Comparison of ENCODE assay signal across 8 mouse cellular contexts in genomic region chr9:55151096-55151495, GRCm38 (mm10). TPM values are rescaled to one million over a fixed set of nuclear protein-coding genes. Genes with fewer than 3 reads are reported as not detected.
DNase-seq lines count a peak whose midpoint lies in the region; ATAC-seq lines count a peak whose summit lies in the region.

No protein-coding gene starts in this region.

- peaks cover 23% of the 10 kb centered on the region for H3K4me1 ChIP-seq in hindbrain, embryonic 15.5 days (replicated peaks)
- peaks cover 18% of the 10 kb centered on the region for H3K4me1 ChIP-seq in midbrain, embryonic 14.5 days (ENCODE audit: control insufficient read depth, insufficient read depth, low read length)

- no peaks in the 10 kb centered on the region for H3K27me3 ChIP-seq in hindbrain, embryonic 15.5 days
- H3K27me3 ChIP-seq in midbrain, embryonic 14.5 days (ENCODE audit: control insufficient read depth, insufficient read depth, low read length), result no peaks in the 10 kb centered on the region

- peak overlapping the region; percentile 95 for H3K4me2 ChIP-seq in hindbrain, embryonic 15.5 days
- peak overlapping the region; percentile 82 for H3K4me2 ChIP-seq in midbrain, embryonic 14.5 days (ENCODE audit: low read length)

- H3K9ac ChIP-seq in hindbrain, embryonic 15.5 days, result no peak overlapping the region
- H3K9ac ChIP-seq in midbrain, embryonic 14.5 days (replicated peaks; ENCODE audit: low read length), result no peak overlapping the region

- H3K4me3 ChIP-seq in hindbrain, embryonic 15.5 days, result peak overlapping the region; percentile 74; the same call in 1 of the 2 replicates
- peak overlapping the region; percentile 89 for H3K4me3 ChIP-seq in midbrain, embryonic 14.5 days (replicated peaks; ENCODE audit: low read depth, low read length)

- no peak overlapping the region for H3K27ac ChIP-seq in hindbrain, embryonic 15.5 days (replicated peaks)
- H3K27ac ChIP-seq in midbrain, embryonic 14.5 days (replicated peaks; ENCODE audit: low read depth, low read length), result no peak overlapping the region

- H3K9me3 ChIP-seq in hindbrain, embryonic 15.5 days, result no peaks in the 10 kb centered on the region
- H3K9me3 ChIP-seq in midbrain, embryonic 14.5 days (ENCODE audit: control insufficient read depth, low read length), result no peaks in the 10 kb centered on the region

- ATAC-seq in hindbrain, embryonic 15.5 days (ENCODE audit: low FRiP score, low read depth), result no peak
- ATAC-seq in midbrain, embryonic 14.5 days (ENCODE audit: low FRiP score, low TSS enrichment), result no peak

- H3K36me3 ChIP-seq in hindbrain, embryonic 15.5 days, result no peaks in the 10 kb centered on the region
- no peaks in the 10 kb centered on the region for H3K36me3 ChIP-seq in midbrain, embryonic 14.5 days (ENCODE audit: control insufficient read depth, insufficient read depth, low read length)

- DNase-seq in cerebellum, postnatal 4 days (ENCODE audit: low spot score in 2 of 2), result peak; percentile 8 to 40
- DNase-seq in cerebellum, adult 8-10 months, result no peak
- peak; percentile 16 for DNase-seq in lung, postnatal 10 days
- no peak for DNase-seq in lung, adult 18-20 months
- no peak for DNase-seq in midbrain, embryonic 14.5 days
- no peak for DNase-seq in frontal cortex, postnatal 25 days (ENCODE audit: low spot score in 2 of 2)
- DNase-seq in left cerebral cortex, adult 9 months (ENCODE audit: low spot score in 2 of 2), result no peak

RNA-seq across cellular contexts. Expression of gene Ube2q2, which starts 2.4 kb away (rescaled TPM):
- 40.0 and 41.3 TPM in 2 replicates for polyA plus RNA-seq in hindbrain, embryonic 15.5 days (2015; fragmentation: Nextera tagmentation; extraction: Ambion mirVana)
- 45.8 and 47.1 TPM in 2 replicates for polyA plus RNA-seq in midbrain, embryonic 14.5 days (2014; fragmentation: Nextera tagmentation; extraction: Ambion mirVana)

RNA-seq across cellular contexts. Expression of gene Fbxo22, which starts 57.6 kb away (rescaled TPM):
- 77.5 and 82.7 TPM in 2 replicates for polyA plus RNA-seq in hindbrain, embryonic 15.5 days (2015; fragmentation: Nextera tagmentation; extraction: Ambion mirVana)
- 76.2 and 90.4 TPM in 2 replicates for polyA plus RNA-seq in midbrain, embryonic 14.5 days (2014; fragmentation: Nextera tagmentation; extraction: Ambion mirVana)

Comparison
In these comparisons a context has a peak if more than half of its experiments do, and no peak if none do; other contexts are left out.
1. DNase-seq: peak in cerebellum, postnatal 4 days (2 of 2) and lung, postnatal 10 days (single experiment); none in cerebellum, adult 8-10 months (single experiment), lung, adult 18-20 months (0 of 2), midbrain, embryonic 14.5 days (single experiment), frontal cortex, postnatal 25 days (0 of 2) and left cerebral cortex, adult 9 months (0 of 2).